ENCODE assay signal across 8 mouse cellular contexts in the genomic region with DNA sequence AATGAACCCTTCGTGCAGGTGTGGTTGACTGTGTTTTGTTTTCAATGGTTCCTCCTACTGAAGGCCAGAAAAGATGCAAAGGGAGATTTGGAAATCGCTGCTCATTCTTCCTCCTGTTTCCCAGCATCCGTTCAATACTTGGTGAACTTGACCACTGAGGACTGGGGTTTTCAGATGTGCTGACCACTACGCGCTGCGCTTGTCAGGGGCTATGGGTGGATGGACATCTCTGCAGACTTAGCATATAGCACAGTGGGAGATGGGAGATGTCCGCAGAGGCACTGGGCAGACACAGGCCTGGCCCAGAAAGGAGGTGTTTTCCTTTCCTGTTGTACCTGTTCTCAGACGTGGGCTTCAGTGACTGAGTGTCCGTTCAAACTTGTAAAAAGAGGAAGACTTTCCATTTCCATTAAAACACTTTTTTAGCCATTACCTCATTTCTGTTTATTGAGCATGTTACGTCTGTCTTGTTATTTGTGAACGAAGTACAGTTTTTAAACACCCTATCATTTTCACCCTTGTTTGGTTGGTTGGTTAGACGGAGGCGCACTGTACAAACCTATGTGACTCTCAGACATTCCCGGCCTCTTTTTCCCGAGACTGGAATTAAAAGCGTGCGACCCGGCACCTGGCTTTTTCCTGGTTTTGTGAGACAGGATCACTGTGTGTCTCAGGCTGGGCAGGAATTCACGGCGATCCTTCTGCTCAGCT. TPM values are rescaled to one million over a fixed set of nuclear protein-coding genes. Genes with fewer than 3 reads are reported as not detected.
DNase-seq lines count a peak whose midpoint lies in the region; ATAC-seq and TF ChIP-seq lines count a peak whose summit lies in the region.

No protein-coding gene starts in this region.

- H3K9ac ChIP-seq in ES-E14 (ENCODE audit: insufficient read depth, low read depth, low read length, poor library complexity, severe bottlenecking): peak overlapping the region; percentile 86
- H3K9ac ChIP-seq in heart, embryonic 15.5 days: peak overlapping the region; percentile 75
- peak overlapping the region; percentile 75 for H3K9ac ChIP-seq in liver, postnatal 0 days (replicated peaks)

- peaks cover 2 to 7% of the 10 kb centered on the region in 2 experiments; a peak in 1 of 4 replicates for H3K4me1 ChIP-seq in ES-E14 (ENCODE audit: control insufficient read depth in 2 of 2, insufficient read depth in 2 of 2, low read length in 2 of 2, poor library complexity in 1 of 2)
- peaks cover 10% of the 10 kb centered on the region for H3K4me1 ChIP-seq in heart, embryonic 15.5 days (replicated peaks)
- peaks cover 12% of the 10 kb centered on the region for H3K4me1 ChIP-seq in liver, postnatal 0 days (ENCODE audit: insufficient read depth)

- H3K27ac ChIP-seq in ES-E14 (ENCODE audit: insufficient read depth, low read depth, low read length, poor library complexity, severe bottlenecking): no peak overlapping the region
- H3K27ac ChIP-seq in heart, embryonic 15.5 days: peak overlapping the region; percentile 80
- peak overlapping the region; percentile 74 for H3K27ac ChIP-seq in liver, postnatal 0 days (ENCODE audit: low read depth)

- WGBS in heart, embryonic 15.5 days: 32% methylated on average over 20 of the region's 20 CpGs
- WGBS in liver, postnatal 0 days (ENCODE audit: insufficient replicate concordance): 26% methylated on average over 20 of the region's 20 CpGs

- DNase-seq in cerebellum, adult 9-10 months: peak; percentile 38
- no peak for DNase-seq in cerebellum, postnatal 14 days
- no peak for DNase-seq in ES-E14 (ENCODE audit: low read depth, low spot score)
- DNase-seq in liver, postnatal 0 days: no peak
- no peak for DNase-seq in thymus, postnatal 0 days (ENCODE audit: low spot score)
- DNase-seq in layer of hippocampus, postnatal 36 days: no peak
- DNase-seq in left cerebral cortex, adult 11 months (ENCODE audit: low spot score): no peak

- no peak; the same call in 1 of the 2 replicates for ATAC-seq in heart, embryonic 15.5 days (replicated peaks; ENCODE audit: insufficient number of reproducible peaks, insufficient read depth, low FRiP score, low read depth)
- peak; percentile 68 for ATAC-seq in liver, postnatal 0 days

- peak overlapping the region; percentile 76 for H3K4me2 ChIP-seq in heart, embryonic 15.5 days
- peak overlapping the region; percentile 91 for H3K4me2 ChIP-seq in liver, postnatal 0 days (ENCODE audit: low read depth, low read length)

- H3K27me3 ChIP-seq in heart, embryonic 15.5 days: no peaks in the 10 kb centered on the region
- no peaks in the 10 kb centered on the region for H3K27me3 ChIP-seq in liver, postnatal 0 days (ENCODE audit: insufficient read depth, low read length)

- no peaks in the 10 kb centered on the region for H3K9me3 ChIP-seq in ES-E14 (ENCODE audit: control insufficient read depth, insufficient read depth, low read depth, low read length)
- no peaks in the 10 kb centered on the region for H3K9me3 ChIP-seq in heart, embryonic 15.5 days (replicated peaks)
- H3K9me3 ChIP-seq in liver, postnatal 0 days (ENCODE audit: low read length): no peaks in the 10 kb centered on the region

- TF ChIP-seq CTCF in liver, postnatal 0 days (IDR thresholded peaks at IDR 0.05; ENCODE audit: low read depth): no peak

- in situ Hi-C loops in ES-E14 (cut with MboI; ENCODE audit: low sequenced_read_pairs in 2 of 2, unreplicated experiment in 2 of 2): no loop called here

- H3K4me3 ChIP-seq in ES-E14 (ENCODE audit: insufficient read depth in 1 of 2, low read depth in 1 of 2, low read length in 2 of 2, poor library complexity in 1 of 2, severe bottlenecking in 1 of 2): peak overlapping the region; percentile 86 to 87
- peak overlapping the region; percentile 80 for H3K4me3 ChIP-seq in heart, embryonic 15.5 days
- peak overlapping the region; percentile 78 for H3K4me3 ChIP-seq in liver, postnatal 0 days (ENCODE audit: low read depth, low read length)

- TF ChIP-seq EP300 in liver, postnatal 0 days (IDR thresholded peaks at IDR 0.05; ENCODE audit: low read depth): no peak

- peaks cover 10% of the 10 kb centered on the region; the same call in 1 of the 2 replicates for H3K36me3 ChIP-seq in ES-E14 (ENCODE audit: control insufficient read depth, insufficient read depth, low read length, poor library complexity, severe bottlenecking)
- H3K36me3 ChIP-seq in heart, embryonic 15.5 days: peaks cover 8% of the 10 kb centered on the region; the same call in 1 of the 2 replicates
- H3K36me3 ChIP-seq in liver, postnatal 0 days (replicated peaks; ENCODE audit: insufficient read depth, low read length): 0 out of 2 replicates have a peak, but pooled peaks cover 7% of the 10 kb centered on the region

TF ChIP-seq in ES-E14, 5 proteins besides CTCF, POLR2A, EP300 and RAD21:
- TF ChIP-seq ZNF384 (IDR thresholded peaks at IDR 0.05; ENCODE audit: low read depth, low read length) (no peak), HCFC1 (IDR thresholded peaks at IDR 0.05; ENCODE audit: borderline replicate concordance, insufficient read depth, low read length) (no peak), MAFK (IDR thresholded peaks at IDR 0.05; ENCODE audit: insufficient read depth, low read depth, low read length) (no peak), CHD2 (IDR thresholded peaks at IDR 0.05; ENCODE audit: low read depth, low read length) (no peak), ZC3H11A (IDR thresholded peaks at IDR 0.05; ENCODE audit: borderline replicate concordance, low read depth, low read length) (no peak)

RNA-seq across cellular contexts. Expression of a gene that starts 0.5 kb away (rescaled TPM):
- total RNA-seq in ES-E14 (2012; rRNA removed): 33.9 and 35.3 TPM in 2 replicates
- polyA plus RNA-seq in heart, embryonic 15.5 days (2015; fragmentation: Nextera tagmentation; extraction: Ambion mirVana): 24.4 and 25.8 TPM in 2 replicates
- polyA plus RNA-seq in liver, postnatal 0 days (2015; fragmentation: Nextera tagmentation; extraction: Ambion mirVana): 9.6 and 9.8 TPM in 2 replicates
- 25.6 and 25.9 TPM in 2 replicates for polyA plus RNA-seq in thymus, postnatal 0 days (2015; fragmentation: Nextera tagmentation; extraction: Ambion mirVana)
- 10 to 100 TPM; 18.3 to 25.3 TPM for total RNA-seq in layer of hippocampus, postnatal 36 days (2021)

RNA-seq across cellular contexts. Expression of a gene that starts 27.6 kb away (rescaled TPM):
- total RNA-seq in ES-E14 (2012; rRNA removed): 4.9 and 5.8 TPM in 2 replicates
- polyA plus RNA-seq in heart, embryonic 15.5 days (2015; fragmentation: Nextera tagmentation; extraction: Ambion mirVana): 2.5 and 4.1 TPM in 2 replicates
- 0.50 and 0.62 TPM in 2 replicates for polyA plus RNA-seq in liver, postnatal 0 days (2015; fragmentation: Nextera tagmentation; extraction: Ambion mirVana)
- polyA plus RNA-seq in thymus, postnatal 0 days (2015; fragmentation: Nextera tagmentation; extraction: Ambion mirVana): 2.6 and 2.9 TPM in 2 replicates
- total RNA-seq in layer of hippocampus, postnatal 36 days (2021): 10 to 100 TPM; 42.2 to 43.7 TPM

RNA-seq across cellular contexts. Expression of a gene that starts 27.7 kb away (rescaled TPM):
- 364 and 381 TPM in 2 replicates for total RNA-seq in ES-E14 (2012; rRNA removed)
- 347 and 368 TPM in 2 replicates for polyA plus RNA-seq in heart, embryonic 15.5 days (2015; fragmentation: Nextera tagmentation; extraction: Ambion mirVana)
- polyA plus RNA-seq in liver, postnatal 0 days (2015; fragmentation: Nextera tagmentation; extraction: Ambion mirVana): 264 and 278 TPM in 2 replicates
- 747 and 765 TPM in 2 replicates for polyA plus RNA-seq in thymus, postnatal 0 days (2015; fragmentation: Nextera tagmentation; extraction: Ambion mirVana)
- total RNA-seq in layer of hippocampus, postnatal 36 days (2021): 100 to 1,000 TPM; 164 to 173 TPM

RNA-seq across cellular contexts. Expression of a gene that starts 34.4 kb away (rescaled TPM):
- total RNA-seq in ES-E14 (2012; rRNA removed): 0.49 and 1.1 TPM in 2 replicates
- polyA plus RNA-seq in heart, embryonic 15.5 days (2015; fragmentation: Nextera tagmentation; extraction: Ambion mirVana): not detected in 2 replicates
- not detected in 2 replicates for polyA plus RNA-seq in liver, postnatal 0 days (2015; fragmentation: Nextera tagmentation; extraction: Ambion mirVana)
- polyA plus RNA-seq in thymus, postnatal 0 days (2015; fragmentation: Nextera tagmentation; extraction: Ambion mirVana): 0.46 and 0.49 TPM in 2 replicates
- 10 to 100 TPM; 42.8 to 44.2 TPM for total RNA-seq in layer of hippocampus, postnatal 36 days (2021)

RNA-seq across cellular contexts. Expression of a gene that starts 45.1 kb away (rescaled TPM):
- total RNA-seq in ES-E14 (2012; rRNA removed): 44.4 and 46.0 TPM in 2 replicates
- polyA plus RNA-seq in heart, embryonic 15.5 days (2015; fragmentation: Nextera tagmentation; extraction: Ambion mirVana): 5.5 and 6.3 TPM in 2 replicates
- polyA plus RNA-seq in liver, postnatal 0 days (2015; fragmentation: Nextera tagmentation; extraction: Ambion mirVana): 1.6 and 1.7 TPM in 2 replicates
- polyA plus RNA-seq in thymus, postnatal 0 days (2015; fragmentation: Nextera tagmentation; extraction: Ambion mirVana): 10.0 and 10.7 TPM in 2 replicates
- total RNA-seq in layer of hippocampus, postnatal 36 days (2021): 100 to 1,000 TPM in 1 of 2 experiments, 10 to 100 TPM in 1; 97.5 to 105 TPM
